Mouse (Mus musculus) megakaryocyte, embryonic 14.5 days (primary cell): ENCODE data around the gene Bfsp2.

Source experiments
- FLI1 ChIP-seq: IDR thresholded peaks from 2 replicates; pipeline ENCODE4 v1.6.1; 2012; ENCODE audit warnings: low read length, inconsistent platforms, mixed read lengths
- GATA1 ChIP-seq: IDR thresholded peaks from 3 replicates; pipeline ENCODE4 v1.6.1; 2012; ENCODE audit warnings: mixed read lengths, low read length, inconsistent platforms, borderline replicate concordance

DNA sequence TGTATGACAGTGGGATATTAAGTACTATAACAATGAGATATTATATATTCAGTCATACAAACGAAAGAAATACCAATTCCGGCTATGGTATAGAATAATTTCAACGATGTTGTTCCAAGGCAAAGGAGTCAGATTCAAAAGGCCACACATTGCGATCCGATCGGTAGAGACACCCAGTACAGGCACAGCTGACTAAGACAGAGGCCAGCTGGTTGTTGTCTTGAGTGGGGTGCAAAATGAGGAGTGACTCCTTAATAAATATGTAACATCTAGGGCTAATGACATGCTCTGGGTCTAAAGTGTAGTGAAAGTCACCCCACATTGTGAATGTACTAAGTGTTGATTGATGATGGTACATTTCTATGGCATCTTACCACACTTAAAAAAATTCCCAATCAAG lies 91.0 kb downstream of the Bfsp2 start:
- no peak for TF ChIP-seq GATA1
- no peak for TF ChIP-seq FLI1
